Mouse (Mus musculus): ENCODE measurements at regions not wholly inside any gene's neighbourhood (a gene's known extent, or its start where the extent isn't known, plus 50 kb on each side); places are given as distances from the start of the nearest gene placed in this dataset.

DNA sequence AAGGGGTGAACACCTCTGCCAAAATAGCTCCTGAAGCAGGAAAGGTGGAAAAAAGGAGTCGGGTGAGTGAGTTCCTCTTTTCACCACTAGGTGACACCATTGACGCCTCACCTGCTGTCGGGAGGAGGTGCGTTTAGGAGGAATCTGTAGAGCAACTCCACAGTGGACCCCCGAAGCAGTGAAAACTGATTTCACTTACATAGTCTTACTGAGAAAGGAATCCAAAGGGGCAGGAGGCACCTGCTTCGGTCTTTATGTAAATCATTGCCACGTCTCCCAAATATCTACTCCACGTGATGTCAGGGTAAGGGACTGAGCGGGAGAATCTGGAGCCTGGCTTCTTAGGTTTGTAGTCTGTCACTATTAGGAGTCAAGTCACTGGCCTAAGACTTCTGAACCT is 220.5 kb upstream of the Ddhd1 start:
- 17% methylated on average over 9 of the region's 9 CpGs for WGBS (ENCODE audit: insufficient replicate concordance)
- H3K36me3 ChIP-seq (ENCODE audit: control insufficient read depth, insufficient read depth), result no peaks in the 10 kb centered on the region
- no peaks in the 10 kb centered on the region for H3K4me1 ChIP-seq (ENCODE audit: control insufficient read depth, low read depth, low read length)
- no peak overlapping the region for H3K4me2 ChIP-seq (ENCODE audit: low read depth, low read length)
- ATAC-seq (ENCODE audit: low read depth), result no peak
- H3K27me3 ChIP-seq (ENCODE audit: control insufficient read depth, insufficient read depth, low read depth, low read length), result no peaks in the 10 kb centered on the region
- no peak overlapping the region for H3K4me3 ChIP-seq (ENCODE audit: low read depth, low read length)
- H3K27ac ChIP-seq (ENCODE audit: low read length), result no peak overlapping the region
- H3K9me3 ChIP-seq (replicated peaks; ENCODE audit: control insufficient read depth, low read length), result no peaks in the 10 kb centered on the region
- H3K9ac ChIP-seq (ENCODE audit: low read depth, low read length), result no peak overlapping the region

DNA sequence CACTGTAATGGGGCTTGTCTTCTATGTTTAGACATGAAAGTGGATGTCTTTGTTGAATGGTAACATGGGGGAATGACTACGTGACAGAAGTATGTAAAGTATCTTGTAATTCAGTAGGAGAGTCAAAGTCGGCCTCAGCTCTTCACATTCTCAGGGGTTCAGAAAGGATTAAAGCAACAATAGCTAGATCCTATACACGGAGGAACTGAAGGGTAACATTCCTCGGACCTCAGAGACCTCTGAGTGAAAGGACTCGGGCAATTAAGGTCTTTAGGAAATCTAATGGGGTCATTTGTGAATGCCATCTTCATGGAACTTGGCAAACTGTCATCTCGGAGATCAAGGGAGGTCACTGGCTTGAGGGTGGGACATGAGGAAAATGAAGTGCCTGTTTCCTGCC is 262.8 kb upstream of the Ddhd1 start:
- Histone ChIP-seq H3K4me1 (ENCODE audit: control insufficient read depth, low read depth, low read length) (no peaks in the 10 kb centered on the region), H3K9ac (ENCODE audit: low read depth, low read length) (no peak overlapping the region), H3K27me3 (ENCODE audit: control insufficient read depth, insufficient read depth, low read depth, low read length) (no peaks in the 10 kb centered on the region), H3K4me2 (ENCODE audit: low read depth, low read length) (no peak overlapping the region), H3K36me3 (ENCODE audit: control insufficient read depth, insufficient read depth) (no peaks in the 10 kb centered on the region), H3K4me3 (ENCODE audit: low read depth, low read length) (no peak overlapping the region), H3K27ac (ENCODE audit: low read length) (no peak overlapping the region), H3K9me3 (replicated peaks; ENCODE audit: control insufficient read depth, low read length) (no peaks in the 10 kb centered on the region)
- WGBS (ENCODE audit: insufficient replicate concordance), result 42% methylated on average over 6 of the region's 6 CpGs
- no peak for ATAC-seq (ENCODE audit: low read depth)

DNA sequence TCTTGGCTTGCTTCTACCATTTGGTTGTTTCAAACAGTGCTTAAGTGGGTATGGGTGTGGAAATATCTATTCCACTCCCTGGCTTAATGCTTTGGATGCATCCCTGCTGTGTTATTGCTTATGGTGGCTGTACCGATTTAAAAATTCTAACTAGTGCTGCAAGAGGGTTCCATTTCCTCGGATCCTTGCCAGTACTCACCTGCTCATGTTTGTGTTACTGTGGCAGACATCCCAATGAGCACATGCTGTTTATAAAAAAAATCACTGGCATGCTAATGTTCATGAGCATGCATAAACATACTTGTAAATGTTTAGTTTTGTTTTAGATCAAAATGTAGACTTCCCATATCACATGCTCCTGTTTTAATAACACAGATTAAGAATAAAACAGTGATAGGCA is 285.6 kb upstream of the Ddhd1 start:
- Histone ChIP-seq H3K36me3 (ENCODE audit: control insufficient read depth, insufficient read depth) (no peaks in the 10 kb centered on the region), H3K27ac (ENCODE audit: low read length) (no peak overlapping the region), H3K9me3 (replicated peaks; ENCODE audit: control insufficient read depth, low read length) (no peaks in the 10 kb centered on the region), H3K4me1 (ENCODE audit: control insufficient read depth, low read depth, low read length) (no peaks in the 10 kb centered on the region), H3K9ac (ENCODE audit: low read depth, low read length) (no peak overlapping the region), H3K4me3 (ENCODE audit: low read depth, low read length) (no peak overlapping the region), H3K27me3 (ENCODE audit: control insufficient read depth, insufficient read depth, low read depth, low read length) (no peaks in the 10 kb centered on the region), H3K4me2 (ENCODE audit: low read depth, low read length) (no peak overlapping the region)
- ATAC-seq (ENCODE audit: low read depth), result no peak
- 64% methylated on average over 2 of the region's 2 CpGs for WGBS (ENCODE audit: insufficient replicate concordance)

DNA sequence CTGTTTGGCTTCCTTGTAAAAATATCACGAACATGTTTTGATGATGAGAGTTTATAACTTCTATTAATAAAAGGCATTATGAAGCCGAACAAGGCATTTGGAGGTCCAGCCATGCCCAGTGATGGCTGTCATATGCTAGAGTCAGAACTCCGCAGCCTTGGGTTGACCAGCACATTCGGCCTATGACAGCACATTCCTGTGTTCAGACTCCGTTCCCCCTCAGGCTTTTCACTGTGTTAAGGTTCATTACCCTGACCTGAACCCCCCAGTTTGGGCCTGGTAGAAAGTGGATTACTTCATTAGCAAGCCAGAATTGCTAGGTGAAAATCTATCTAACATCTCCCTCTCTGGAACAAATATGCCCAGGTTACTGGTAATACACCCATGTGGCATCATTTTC is 286.2 kb upstream of the Ddhd1 start:
- ATAC-seq (ENCODE audit: low read depth), result no peak
- Histone ChIP-seq H3K4me1 (ENCODE audit: control insufficient read depth, low read depth, low read length) (no peaks in the 10 kb centered on the region), H3K27ac (ENCODE audit: low read length) (no peak overlapping the region), H3K9me3 (replicated peaks; ENCODE audit: control insufficient read depth, low read length) (no peaks in the 10 kb centered on the region), H3K9ac (ENCODE audit: low read depth, low read length) (no peak overlapping the region), H3K4me2 (ENCODE audit: low read depth, low read length) (no peak overlapping the region), H3K36me3 (ENCODE audit: control insufficient read depth, insufficient read depth) (no peaks in the 10 kb centered on the region), H3K4me3 (ENCODE audit: low read depth, low read length) (no peak overlapping the region), H3K27me3 (ENCODE audit: control insufficient read depth, insufficient read depth, low read depth, low read length) (no peaks in the 10 kb centered on the region)
- 75% methylated on average over 5 of the region's 5 CpGs for WGBS (ENCODE audit: insufficient replicate concordance)

DNA sequence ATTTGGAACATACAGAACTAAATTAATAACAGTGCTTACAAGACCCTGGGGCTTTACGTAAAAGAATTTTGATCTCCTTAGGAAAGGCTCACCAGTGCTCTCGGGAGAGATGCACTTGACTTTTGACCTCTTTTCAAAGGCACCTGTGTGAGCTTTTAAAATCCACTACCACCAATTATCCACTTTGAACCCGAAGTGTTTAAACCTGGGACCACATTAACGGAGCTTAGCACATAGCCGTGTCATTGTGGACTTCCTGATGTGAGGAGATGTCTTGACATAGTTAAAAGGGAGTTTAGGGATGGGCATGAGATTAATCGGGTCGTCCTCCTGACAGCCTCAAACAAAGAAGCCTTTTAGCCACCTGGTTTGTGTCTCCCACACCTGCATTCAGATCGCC is 286.6 kb upstream of the Ddhd1 start:
- Histone ChIP-seq H3K27me3 (ENCODE audit: control insufficient read depth, insufficient read depth, low read depth, low read length) (no peaks in the 10 kb centered on the region), H3K9ac (ENCODE audit: low read depth, low read length) (no peak overlapping the region), H3K27ac (ENCODE audit: low read length) (no peak overlapping the region), H3K4me3 (ENCODE audit: low read depth, low read length) (no peak overlapping the region), H3K36me3 (ENCODE audit: control insufficient read depth, insufficient read depth) (no peaks in the 10 kb centered on the region), H3K4me1 (ENCODE audit: control insufficient read depth, low read depth, low read length) (no peaks in the 10 kb centered on the region), H3K9me3 (replicated peaks; ENCODE audit: control insufficient read depth, low read length) (no peaks in the 10 kb centered on the region), H3K4me2 (ENCODE audit: low read depth, low read length) (no peak overlapping the region)
- 59% methylated on average over 8 of the region's 8 CpGs for WGBS (ENCODE audit: insufficient replicate concordance)
- ATAC-seq (ENCODE audit: low read depth), result no peak

DNA sequence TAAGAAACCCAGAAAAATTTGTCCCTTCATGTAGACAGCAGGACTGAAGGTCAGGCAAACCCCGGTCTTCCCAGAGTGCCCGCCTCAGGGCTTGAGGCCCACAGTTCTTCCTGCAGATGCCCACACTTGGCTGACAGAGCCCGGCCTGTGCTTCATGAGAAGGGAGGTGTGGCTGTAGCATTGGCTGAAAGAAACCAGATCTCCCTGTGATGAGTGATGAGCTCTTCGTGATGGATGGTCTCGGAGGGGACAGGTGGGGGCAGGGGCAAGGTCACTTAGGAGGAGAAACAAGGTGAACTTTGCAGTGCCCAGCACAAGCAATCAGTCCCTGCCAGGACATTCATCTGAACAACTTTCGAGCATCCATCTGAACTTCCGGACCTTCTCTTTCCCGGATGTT is 298.7 kb upstream of the Ddhd1 start:
- H3K4me1 ChIP-seq (ENCODE audit: control insufficient read depth, low read depth, low read length), result no peaks in the 10 kb centered on the region
- no peak overlapping the region for H3K4me3 ChIP-seq (ENCODE audit: low read depth, low read length)
- no peaks in the 10 kb centered on the region for H3K9me3 ChIP-seq (replicated peaks; ENCODE audit: control insufficient read depth, low read length)
- no peak overlapping the region for H3K9ac ChIP-seq (ENCODE audit: low read depth, low read length)
- no peak overlapping the region for H3K4me2 ChIP-seq (ENCODE audit: low read depth, low read length)
- WGBS (ENCODE audit: insufficient replicate concordance), result 61% methylated on average over 8 of the region's 8 CpGs
- H3K27ac ChIP-seq (ENCODE audit: low read length), result no peak overlapping the region
- no peaks in the 10 kb centered on the region for H3K36me3 ChIP-seq (ENCODE audit: control insufficient read depth, insufficient read depth)
- H3K27me3 ChIP-seq (ENCODE audit: control insufficient read depth, insufficient read depth, low read depth, low read length), result no peaks in the 10 kb centered on the region
- no peak for ATAC-seq (ENCODE audit: low read depth)

DNA sequence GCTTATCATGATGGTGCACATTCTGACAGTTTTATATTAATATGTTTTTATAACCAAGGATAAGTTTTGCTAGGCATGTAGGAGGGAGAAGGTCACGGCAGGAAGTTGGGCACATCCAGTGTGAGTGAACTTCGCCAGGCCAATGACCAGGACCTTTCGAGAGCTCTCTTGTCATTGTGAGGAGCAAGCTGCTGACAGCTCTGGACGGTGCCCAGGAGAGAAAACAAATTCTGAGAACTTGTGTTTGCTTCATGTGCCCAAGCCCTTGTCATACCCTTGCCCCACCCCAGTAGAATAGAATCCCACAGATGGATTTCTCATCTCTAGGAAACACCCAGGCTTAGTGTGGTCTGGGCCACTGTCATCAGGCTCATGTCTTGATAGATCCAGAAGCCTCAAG is 304.5 kb upstream of the Ddhd1 start:
- Histone ChIP-seq H3K4me2 (ENCODE audit: low read depth, low read length) (no peak overlapping the region), H3K36me3 (ENCODE audit: control insufficient read depth, insufficient read depth) (no peaks in the 10 kb centered on the region), H3K9me3 (replicated peaks; ENCODE audit: control insufficient read depth, low read length) (no peaks in the 10 kb centered on the region), H3K4me1 (ENCODE audit: control insufficient read depth, low read depth, low read length) (no peaks in the 10 kb centered on the region), H3K9ac (ENCODE audit: low read depth, low read length) (no peak overlapping the region), H3K27ac (ENCODE audit: low read length) (no peak overlapping the region), H3K27me3 (ENCODE audit: control insufficient read depth, insufficient read depth, low read depth, low read length) (no peaks in the 10 kb centered on the region), H3K4me3 (ENCODE audit: low read depth, low read length) (no peak overlapping the region)
- no peak for ATAC-seq (ENCODE audit: low read depth)
- WGBS (ENCODE audit: insufficient replicate concordance), result 69% methylated on average over 4 of the region's 4 CpGs

DNA sequence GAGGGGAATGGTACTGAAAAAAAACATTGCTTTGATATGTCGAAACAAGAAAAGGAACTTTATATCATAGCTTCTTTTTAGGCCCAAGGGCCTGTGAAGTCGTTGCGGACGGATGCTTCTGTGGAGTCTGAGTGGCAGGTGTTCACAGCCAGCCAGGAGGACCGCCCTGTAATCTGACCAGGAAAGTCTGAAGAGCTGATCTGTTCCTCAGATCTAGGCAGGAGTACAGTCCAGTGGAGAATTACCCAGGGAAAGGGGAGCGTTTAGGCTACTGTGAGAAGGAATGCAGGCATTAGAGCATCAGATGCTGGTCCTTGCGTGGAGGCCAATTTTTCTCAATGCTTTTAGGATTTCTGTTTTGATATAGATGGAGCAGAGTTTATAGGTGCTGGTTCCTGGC is 306.1 kb upstream of the Ddhd1 start:
- no peak for ATAC-seq (ENCODE audit: low read depth)
- Histone ChIP-seq H3K36me3 (ENCODE audit: control insufficient read depth, insufficient read depth) (no peaks in the 10 kb centered on the region), H3K4me3 (ENCODE audit: low read depth, low read length) (no peak overlapping the region), H3K4me1 (ENCODE audit: control insufficient read depth, low read depth, low read length) (no peaks in the 10 kb centered on the region), H3K9ac (ENCODE audit: low read depth, low read length) (no peak overlapping the region), H3K9me3 (replicated peaks; ENCODE audit: control insufficient read depth, low read length) (no peaks in the 10 kb centered on the region), H3K4me2 (ENCODE audit: low read depth, low read length) (no peak overlapping the region), H3K27me3 (ENCODE audit: control insufficient read depth, insufficient read depth, low read depth, low read length) (no peaks in the 10 kb centered on the region), H3K27ac (ENCODE audit: low read length) (no peak overlapping the region)
- WGBS (ENCODE audit: insufficient replicate concordance), result 64% methylated on average over 7 of the region's 7 CpGs

DNA sequence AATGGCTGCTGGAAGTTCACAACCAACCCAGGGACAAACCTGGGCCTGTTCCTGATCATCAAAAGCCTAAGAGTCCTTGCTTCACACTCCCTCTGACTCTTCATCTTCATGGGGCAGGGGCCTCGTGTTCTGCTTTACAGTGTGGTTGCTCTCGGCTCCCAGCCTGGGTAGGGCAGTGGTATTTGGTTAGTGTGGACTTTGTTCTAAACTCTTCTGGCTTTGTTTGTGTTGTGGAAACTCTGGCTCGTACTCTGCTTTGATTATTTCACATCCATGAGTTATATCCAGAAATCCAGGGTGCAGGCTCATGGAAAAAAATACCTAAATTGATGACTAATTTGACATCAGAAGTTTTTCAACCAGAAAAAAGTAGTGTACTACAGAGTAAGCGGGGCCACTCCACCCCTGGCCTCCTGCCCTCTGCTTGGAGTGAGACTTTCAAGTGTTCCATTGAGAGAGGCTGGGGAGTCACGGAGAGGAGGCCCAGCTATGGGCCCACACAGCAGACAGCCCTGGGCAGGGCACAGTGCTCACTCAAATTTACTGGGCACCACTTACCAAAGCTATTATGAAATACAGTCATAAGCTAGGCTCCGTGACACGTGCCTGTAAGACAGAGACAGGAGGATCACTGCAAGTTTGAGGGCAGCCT is 325.4 kb upstream of the Ddhd1 start:
- Histone ChIP-seq H3K36me3 (ENCODE audit: control insufficient read depth, insufficient read depth) (no peaks in the 10 kb centered on the region), H3K9ac (ENCODE audit: low read depth, low read length) (no peak overlapping the region), H3K4me1 (ENCODE audit: control insufficient read depth, low read depth, low read length) (no peaks in the 10 kb centered on the region; the same call in 1 of the 2 replicates), H3K27ac (ENCODE audit: low read length) (peak overlapping the region; percentile 67), H3K4me2 (ENCODE audit: low read depth, low read length) (no peak overlapping the region), H3K9me3 (replicated peaks; ENCODE audit: control insufficient read depth, low read length) (no peaks in the 10 kb centered on the region), H3K27me3 (ENCODE audit: control insufficient read depth, insufficient read depth, low read depth, low read length) (no peaks in the 10 kb centered on the region), H3K4me3 (ENCODE audit: low read depth, low read length) (no peak overlapping the region)
- ATAC-seq (ENCODE audit: low read depth), result peak; percentile 85
- WGBS (ENCODE audit: insufficient replicate concordance), result 49% methylated on average over 7 of the region's 7 CpGs

Data from liver, embryonic 16.5 days (tissue).